Mouse (Mus musculus) MEL (cell line): ENCODE results near the gene Ccdc188.

Experiments used
- BHLHE40 ChIP-seq: IDR thresholded peaks from 2 replicates; pipeline ENCODE4 v1.6.1; 2012; ENCODE audit warnings: low read depth, mild to moderate bottlenecking, inconsistent platforms, low read length, improper control_type of control experiment, borderline replicate concordance
- CTCF ChIP-seq, 3 experiments: IDR thresholded peaks in 2 of 3; conservative IDR thresholded peaks in 1 of 3; 2 replicates each; pipeline ENCODE4 v1.5.1; 2011 to 2012; ENCODE audit warnings: low read length in 3 of 3, low read depth in 2 of 3, mild to moderate bottlenecking in 2 of 3, improper control_type of control experiment in 1 of 3, inconsistent platforms in 1 of 3, mixed read lengths in 1 of 3, moderate library complexity in 1 of 3; ENCODE audit not compliant: control insufficient read depth in 1 of 3, insufficient read depth in 1 of 3, poor library complexity in 1 of 3, severe bottlenecking in 1 of 3
- EP300 ChIP-seq, 2 experiments: IDR thresholded peaks; 2 replicates each; pipeline ENCODE4 v1.6.1; 2011; ENCODE audit warnings: improper control_type of control experiment in 2 of 2, low read length in 2 of 2, low read depth in 1 of 2, mild to moderate bottlenecking in 1 of 2
- GATA1 ChIP-seq: IDR thresholded peaks from 2 replicates; pipeline ENCODE4 v1.6.1; 2011; ENCODE audit warnings: low read depth, low read length, improper control_type of control experiment
- POLR2A ChIP-seq, 2 experiments: IDR thresholded peaks; 2 replicates each; pipeline ENCODE4 v1.6.1; 2011 to 2012; ENCODE audit warnings: low read length in 2 of 2, mild to moderate bottlenecking in 2 of 2, control low read depth in 1 of 2, improper control_type of control experiment in 1 of 2, low read depth in 1 of 2, moderate library complexity in 1 of 2; ENCODE audit not compliant: control insufficient read depth in 1 of 2, insufficient read depth in 1 of 2, poor library complexity in 1 of 2
- POLR2AphosphoS2 ChIP-seq: IDR thresholded peaks from 2 replicates; pipeline ENCODE4 v1.6.1; 2011; ENCODE audit warnings: low read length, improper control_type of control experiment
- RAD21 ChIP-seq: IDR thresholded peaks from 2 replicates; pipeline ENCODE4 v1.6.1; 2011; ENCODE audit warnings: mild to moderate bottlenecking, low read depth, low read length, improper control_type of control experiment
- SIN3A ChIP-seq: IDR thresholded peaks from 2 replicates; pipeline ENCODE4 v1.6.1; 2012; ENCODE audit warnings: low read length, improper control_type of control experiment, inconsistent platforms
- UBTF ChIP-seq: IDR thresholded peaks from 2 replicates; pipeline ENCODE4 v1.6.1; 2012; ENCODE audit warnings: low read depth, mild to moderate bottlenecking, inconsistent platforms, low read length, improper control_type of control experiment, moderate library complexity, borderline replicate concordance; ENCODE audit not compliant: insufficient read depth
- USF1 ChIP-seq: IDR thresholded peaks from 2 replicates; pipeline ENCODE4 v1.6.1; 2014; ENCODE audit warnings: low read depth, mild to moderate bottlenecking, inconsistent platforms, low read length, improper control_type of control experiment, moderate library complexity
- ZKSCAN1 ChIP-seq: IDR thresholded peaks from 2 replicates; pipeline ENCODE4 v1.6.1; 2012; ENCODE audit warnings: low read depth, mild to moderate bottlenecking, inconsistent platforms, low read length, improper control_type of control experiment, moderate library complexity

GRCm38 (mm10) chr16:18200062-18200461, 17.6 kb upstream of the Ccdc188 start:
- TF ChIP-seq POLR2AphosphoS2: no peak
- TF ChIP-seq BHLHE40: no peak
- no peak for TF ChIP-seq POLR2A (IDR thresholded peaks at IDR 0.05; ENCODE audit: control insufficient read depth in 1 of 2, insufficient read depth in 1 of 2, low read depth in 1 of 2, low read length in 2 of 2, poor library complexity in 1 of 2)
- TF ChIP-seq GATA1: no peak
- no peak for TF ChIP-seq USF1
- TF ChIP-seq RAD21: no peak
- no peak for TF ChIP-seq ZKSCAN1
- no peak for TF ChIP-seq EP300 (IDR thresholded peaks at IDR 0.05; ENCODE audit: low read depth in 1 of 2, low read length in 2 of 2)
- no peak for TF ChIP-seq UBTF
- TF ChIP-seq CTCF (IDR thresholded peaks at IDR 0.05 in 2 of 3, conservative IDR thresholded peaks at IDR 0.05 in 1 of 3; ENCODE audit: control insufficient read depth in 1 of 3, insufficient read depth in 1 of 3, low read depth in 2 of 3, low read length in 3 of 3, poor library complexity in 1 of 3, severe bottlenecking in 1 of 3): no peak
- TF ChIP-seq SIN3A: no peak
